Mouse (Mus musculus): Measurements from ENCODE around the gene Nprl3.
A peak's percentile ranks its signal among the peaks of the same experiment; 100 is the strongest.

GRCm38 (mm10) chr11:32236712-32237410 is 30.6 kb downstream of the Nprl3 start:
- TF ChIP-seq POLR2A (IDR thresholded peaks at IDR 0.05; ENCODE audit: low read depth, low read length) (no peak), CTCF (conservative IDR thresholded peaks at IDR 0.05; ENCODE audit: insufficient read depth, insufficient read length, low read depth, low read length) (peak; percentile 58)

Measured in kidney, adult 2 months (tissue).